Mouse (Mus musculus) intestine, postnatal 0 days (tissue): ENCODE measurements around the gene Foxl1. TPM values are rescaled to one million over a fixed set of nuclear protein-coding genes. Genes with fewer than 3 reads are reported as not detected.

Experiments
- ATAC-seq: fragments of 200-750 bp; cut with Nextera tagmentation; 2 replicates; pipeline ENCODE4 v1.8.0; 2017; ENCODE audit warnings: mild to moderate bottlenecking, moderate TSS enrichment, moderate library complexity
- H3K27ac ChIP-seq: fragments of 300-500 bp; sonication (generic); 2 replicates; pipeline ENCODE4 v1.5.1; 2014; ENCODE audit warnings: mild to moderate bottlenecking, low read depth, low read length, moderate library complexity
- H3K27me3 ChIP-seq: fragments of 300-500 bp; sonication (generic); replicated peaks from 2 replicates; pipeline ENCODE4 v1.6.1; 2014; ENCODE audit warnings: low read length, mixed read lengths; ENCODE audit not compliant: control insufficient read depth, insufficient read depth
- H3K36me3 ChIP-seq: fragments of 300-500 bp; sonication (generic); 2 replicates; pipeline ENCODE4 v1.6.1; 2014; ENCODE audit warnings: mild to moderate bottlenecking, moderate library complexity; ENCODE audit not compliant: control insufficient read depth, insufficient read depth
- H3K4me1 ChIP-seq: fragments of 300-500 bp; sonication (generic); replicated peaks from 2 replicates; pipeline ENCODE4 v1.6.1; 2014; ENCODE audit warnings: antibody characterized with exemption, low read length, mixed read lengths; ENCODE audit not compliant: control insufficient read depth, insufficient read depth
- H3K4me2 ChIP-seq: fragments of 300-500 bp; sonication (generic); replicated peaks from 2 replicates; pipeline ENCODE4 v1.6.1; 2014; ENCODE audit warnings: low read depth, mild to moderate bottlenecking, moderate library complexity
- H3K4me3 ChIP-seq: fragments of 300-500 bp; sonication (generic); 2 replicates; pipeline ENCODE4 v1.5.1; 2014; ENCODE audit warnings: low read depth, low read length
- H3K9ac ChIP-seq: fragments of 300-500 bp; sonication (generic); 2 replicates; pipeline ENCODE4 v1.6.1; 2014; ENCODE audit warnings: mild to moderate bottlenecking, low read depth, low read length
- H3K9me3 ChIP-seq: fragments of 300-500 bp; sonication (generic); 2 replicates; pipeline ENCODE4 v1.6.1; 2016; ENCODE audit warnings: mixed run types; ENCODE audit not compliant: control insufficient read depth
- CTCF ChIP-seq: sonication (generic); IDR thresholded peaks from 2 replicates; pipeline ENCODE4 v1.5.1; 2016; ENCODE audit warnings: low read depth, mild to moderate bottlenecking, control low read depth, antibody characterized with exemption, moderate library complexity
- WGBS: fragments of 180-500 bp; shearing (Covaris S2); extraction: QIAGEN DNeasy Blood & Tissue Kit; methylation state at CpG from one replicate; pipeline ENCODE4 v1.1.7; 2014; 5-methylcytosine and 5-hydroxymethylcytosine counted together
- polyA plus RNA-seq: library from polyadenylated mRNA; unstranded; fragments of >200 nt; fragmentation: Nextera tagmentation; extraction: Ambion mirVana; gene quantifications from 2 replicates; pipeline ENCODE4 v1.2.1, GENCODE M21; 2015

Foxl1 gene
- polyA plus RNA-seq, 1 experiment from 2014 or later, result 2.8 TPM

GRCm38 (mm10) chr8:121120456-121121419 is 7.0 kb upstream of the Foxl1 start:
- no peak overlapping the region for H3K27ac ChIP-seq
- no peaks in the 10 kb centered on the region for H3K9me3 ChIP-seq
- WGBS, result 22% methylated on average over 17 of the region's 17 CpGs
- H3K4me3 ChIP-seq, result peak overlapping the region; percentile 15; the same call in 1 of the 2 replicates
- no peak overlapping the region for H3K4me2 ChIP-seq
- no peak overlapping the region for H3K9ac ChIP-seq
- ATAC-seq, result no peak
- H3K27me3 ChIP-seq, result peaks cover 98% of the 10 kb centered on the region
- no peaks in the 10 kb centered on the region for H3K4me1 ChIP-seq
- no peaks in the 10 kb centered on the region for H3K36me3 ChIP-seq
- no peak for TF ChIP-seq CTCF

GRCm38 (mm10) chr8:121121704-121122103 is 6.0 kb upstream of the Foxl1 start:
- no peaks in the 10 kb centered on the region for H3K4me1 ChIP-seq
- no peak overlapping the region for H3K4me2 ChIP-seq
- no peaks in the 10 kb centered on the region for H3K36me3 ChIP-seq
- H3K4me3 ChIP-seq, result no peak overlapping the region
- no peaks in the 10 kb centered on the region for H3K9me3 ChIP-seq
- H3K27me3 ChIP-seq, result peaks cover 98% of the 10 kb centered on the region
- ATAC-seq, result no peak
- no peak overlapping the region for H3K9ac ChIP-seq
- 25% methylated on average over 8 of the region's 8 CpGs for WGBS
- no peak overlapping the region for H3K27ac ChIP-seq
- TF ChIP-seq CTCF, result no peak

GRCm38 (mm10) chr8:121122368-121122767 is 5.4 kb upstream of the Foxl1 start:
- H3K4me3 ChIP-seq, result no peak overlapping the region
- H3K9ac ChIP-seq, result no peak overlapping the region

GRCm38 (mm10) chr8:121123113-121123512 is 4.6 kb upstream of the Foxl1 start:
- ATAC-seq, result no peak

More at GRCm38 (mm10) chr8:121122368-121122767, 5.4 kb upstream of the Foxl1 start:
- Histone ChIP-seq H3K9me3 (no peaks in the 10 kb centered on the region), H3K27me3 (peaks cover 98% of the 10 kb centered on the region), H3K4me1 (no peaks in the 10 kb centered on the region), H3K27ac (no peak overlapping the region), H3K36me3 (no peaks in the 10 kb centered on the region), H3K4me2 (no peak overlapping the region)
- 27% methylated on average over 7 of the region's 7 CpGs for WGBS
- TF ChIP-seq CTCF, result no peak
- no peak for ATAC-seq

GRCm38 (mm10) chr8:121124547-121125239 is 3.0 kb upstream of the Foxl1 start:
- no peak for TF ChIP-seq CTCF
- no peak overlapping the region for H3K27ac ChIP-seq
- peaks cover 97% of the 10 kb centered on the region for H3K27me3 ChIP-seq
- H3K9me3 ChIP-seq, result no peaks in the 10 kb centered on the region
- H3K4me2 ChIP-seq, result peak overlapping the region; percentile 64
- WGBS, result 6% methylated on average over 17 of the region's 17 CpGs
- H3K36me3 ChIP-seq, result no peaks in the 10 kb centered on the region
- peak overlapping the region; percentile 32; the same call in 1 of the 2 replicates for H3K4me3 ChIP-seq
- H3K4me1 ChIP-seq, result no peaks in the 10 kb centered on the region
- no peak for ATAC-seq
- H3K9ac ChIP-seq, result no peak overlapping the region

More at GRCm38 (mm10) chr8:121123113-121123512, 4.6 kb upstream of the Foxl1 start:
- WGBS, result 63% methylated on average over 2 of the region's 2 CpGs
- Histone ChIP-seq H3K27me3 (peaks cover 97% of the 10 kb centered on the region), H3K9me3 (no peaks in the 10 kb centered on the region), H3K4me3 (no peak overlapping the region), H3K9ac (no peak overlapping the region), H3K27ac (no peak overlapping the region), H3K36me3 (no peaks in the 10 kb centered on the region), H3K4me1 (no peaks in the 10 kb centered on the region), H3K4me2 (no peak overlapping the region)
- TF ChIP-seq CTCF, result no peak

GRCm38 (mm10) chr8:121125311-121125876 is 2.3 kb upstream of the Foxl1 start:
- WGBS, result under 1% methylated on average over 36 of the region's 36 CpGs
- H3K27ac ChIP-seq, result no peak overlapping the region; the same call in 1 of the 2 replicates
- no peaks in the 10 kb centered on the region for H3K9me3 ChIP-seq
- ATAC-seq, result peak; percentile 42
- H3K4me2 ChIP-seq, result peak overlapping the region; percentile 64
- peak; percentile 70 for TF ChIP-seq CTCF
- no peaks in the 10 kb centered on the region for H3K36me3 ChIP-seq
- H3K4me1 ChIP-seq, result no peaks in the 10 kb centered on the region
- 0 out of 2 replicates have a peak overlapping the region, but pooled peaks have one; percentile 1 for H3K9ac ChIP-seq
- peaks cover 97% of the 10 kb centered on the region for H3K27me3 ChIP-seq
- H3K4me3 ChIP-seq, result peak overlapping the region; percentile 32
